Mouse (Mus musculus): ENCODE data around the gene Thrap3. TPM values are rescaled to one million over a fixed set of nuclear protein-coding genes. Genes with fewer than 3 reads are reported as not detected.
"Not testable (repeated sequence)": the region's sequence is repeated elsewhere in the genome, so short reads cannot be mapped to it uniquely, and the experiment has no call there.

Gene Thrap3
- polyA plus RNA-seq, 1 experiment from 2014 or later: 148 TPM

DNA sequence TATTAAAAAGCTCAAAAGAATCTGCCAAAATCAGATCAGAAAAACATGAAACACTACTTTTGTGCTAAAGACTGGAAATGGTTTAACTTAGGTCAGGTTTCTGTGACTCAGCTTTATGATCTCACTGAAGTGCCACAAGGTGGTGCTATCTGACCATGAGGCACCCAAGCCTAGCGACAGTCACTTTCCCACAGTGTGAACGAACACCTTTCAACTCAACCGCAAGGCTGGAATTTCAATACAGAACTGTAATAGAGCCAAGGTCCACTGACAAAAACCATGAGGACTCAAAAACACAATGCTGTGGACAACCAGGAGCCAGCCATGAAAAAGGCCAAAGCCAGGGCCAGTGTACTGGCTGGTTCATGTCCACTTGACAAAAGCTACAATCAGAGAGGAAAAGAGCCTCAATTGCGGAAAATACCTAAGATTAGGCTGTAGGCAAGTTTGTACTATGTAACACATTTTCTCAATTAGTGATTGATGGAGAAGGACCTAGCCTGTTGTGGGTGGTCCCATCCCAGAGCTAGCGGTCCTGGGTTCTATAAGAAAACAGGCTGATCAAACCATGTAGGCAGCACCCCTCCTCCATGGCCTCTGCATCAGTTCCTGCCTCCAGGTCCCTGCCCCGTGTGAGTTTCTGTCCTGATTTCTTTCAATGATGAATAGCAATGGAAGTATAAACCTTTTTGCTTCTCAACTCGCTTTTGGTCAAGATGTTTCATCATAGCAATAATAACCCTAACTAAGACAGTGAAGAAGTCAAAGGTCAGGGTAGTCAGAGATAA lies 21.2 kb downstream of the Thrap3 start:
- H3K4me1 ChIP-seq (ENCODE audit: control insufficient read depth in 2 of 2, insufficient read depth in 2 of 2, low read length in 2 of 2): no peaks in the 10 kb centered on the region
- no peak overlapping the region for H3K4me2 ChIP-seq (ENCODE audit: low read length)
- no peaks in the 10 kb centered on the region for H3K9me3 ChIP-seq (ENCODE audit: control insufficient read depth, low read length)
- peaks cover 89% of the 10 kb centered on the region for H3K36me3 ChIP-seq (ENCODE audit: control insufficient read depth, insufficient read depth, low read length)
- H3K27ac ChIP-seq (replicated peaks in 1 of 2; ENCODE audit: control insufficient read depth in 1 of 2, insufficient read depth in 1 of 2, low read depth in 2 of 2, low read length in 2 of 2): no peak overlapping the region
- H3K9ac ChIP-seq (ENCODE audit: low read length): no peak overlapping the region
- WGBS: 52% methylated on average over 7 of the region's 7 CpGs
- no peak; the same call in 1 of the 2 replicates for ATAC-seq (ENCODE audit: insufficient number of reproducible peaks, insufficient read depth, low FRiP score, low read depth)
- H3K4me3 ChIP-seq (ENCODE audit: control insufficient read depth in 1 of 2, insufficient read depth in 1 of 2, low read depth in 1 of 2, low read length in 2 of 2): no peak overlapping the region
- no peaks in the 10 kb centered on the region for H3K27me3 ChIP-seq (ENCODE audit: control insufficient read depth, insufficient read depth, low read length)

DNA sequence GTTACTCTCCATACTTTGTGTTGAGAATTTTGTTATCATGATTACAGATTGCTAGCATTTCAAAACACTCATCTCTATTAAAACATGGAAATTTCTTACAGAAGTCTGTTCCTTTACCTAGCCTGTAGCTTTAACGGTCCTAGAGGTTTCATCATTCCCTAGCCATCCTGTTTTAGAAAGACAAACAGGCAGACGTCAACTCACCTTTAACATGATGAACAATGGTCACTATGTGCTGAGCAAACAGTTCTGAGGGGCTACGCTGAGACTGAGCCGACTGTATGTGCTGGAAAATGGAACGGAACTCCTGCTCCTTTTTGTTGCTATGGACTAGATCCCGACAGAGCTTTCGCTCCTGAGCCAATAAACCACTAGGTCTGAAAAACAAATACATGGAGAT lies 26.6 kb downstream of the Thrap3 start:
- H3K9ac ChIP-seq (ENCODE audit: low read length): not testable (repeated sequence)
- WGBS: 91% methylated on average over 7 of the region's 7 CpGs

DNA sequence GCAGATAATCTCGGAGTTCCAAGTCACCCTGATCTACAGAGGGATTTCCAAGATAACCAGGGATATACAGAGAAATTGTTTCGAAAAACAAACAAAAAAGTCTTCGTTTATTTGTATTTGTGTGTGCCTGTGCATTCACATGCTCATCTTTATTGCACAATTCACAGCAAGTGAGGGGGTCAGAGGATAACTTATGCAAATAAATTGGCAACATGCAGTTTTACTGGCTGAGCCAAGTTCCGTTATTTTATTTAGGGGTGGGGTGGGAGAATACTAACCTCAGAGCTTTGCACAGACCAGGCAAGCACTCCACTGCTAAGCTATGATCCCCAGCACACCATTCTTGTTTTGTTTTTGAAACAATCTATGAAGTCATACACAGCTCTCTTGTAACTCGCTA lies 28.8 kb downstream of the Thrap3 start:
- Histone ChIP-seq H3K4me3 (ENCODE audit: control insufficient read depth in 1 of 2, insufficient read depth in 1 of 2, low read depth in 1 of 2, low read length in 2 of 2) (no peak overlapping the region), H3K27me3 (ENCODE audit: control insufficient read depth, insufficient read depth, low read length) (no peaks in the 10 kb centered on the region), H3K9me3 (ENCODE audit: control insufficient read depth, low read length) (no peaks in the 10 kb centered on the region), H3K4me1 (ENCODE audit: control insufficient read depth in 2 of 2, insufficient read depth in 2 of 2, low read length in 2 of 2) (no peaks in the 10 kb centered on the region), H3K27ac (replicated peaks in 1 of 2; ENCODE audit: control insufficient read depth in 1 of 2, insufficient read depth in 1 of 2, low read depth in 2 of 2, low read length in 2 of 2) (no peak overlapping the region), H3K9ac (ENCODE audit: low read length) (no peak overlapping the region), H3K36me3 (ENCODE audit: control insufficient read depth, insufficient read depth, low read length) (peaks cover 95% of the 10 kb centered on the region), H3K4me2 (ENCODE audit: low read length) (no peak overlapping the region)
- WGBS: 95% methylated on average over 5 of the region's 5 CpGs
- ATAC-seq (ENCODE audit: insufficient number of reproducible peaks, insufficient read depth, low FRiP score, low read depth): no peak

More for the DNA sequence above, 26.6 kb downstream of the Thrap3 start:
- H3K4me2 ChIP-seq (ENCODE audit: low read length); H3K4me3 ChIP-seq (ENCODE audit: control insufficient read depth in 1 of 2, insufficient read depth in 1 of 2, low read depth in 1 of 2, low read length in 2 of 2); H3K9me3 ChIP-seq (ENCODE audit: control insufficient read depth, low read length); H3K4me1 ChIP-seq (ENCODE audit: control insufficient read depth in 2 of 2, insufficient read depth in 2 of 2, low read length in 2 of 2); ATAC-seq (ENCODE audit: insufficient number of reproducible peaks, insufficient read depth, low FRiP score, low read depth); H3K27ac ChIP-seq (replicated peaks in 1 of 2; ENCODE audit: control insufficient read depth in 1 of 2, insufficient read depth in 1 of 2, low read depth in 2 of 2, low read length in 2 of 2); H3K27me3 ChIP-seq (ENCODE audit: control insufficient read depth, insufficient read depth, low read length): not testable (repeated sequence)
- H3K36me3 ChIP-seq (ENCODE audit: control insufficient read depth, insufficient read depth, low read length): peaks cover 95% of the 10 kb centered on the region

DNA sequence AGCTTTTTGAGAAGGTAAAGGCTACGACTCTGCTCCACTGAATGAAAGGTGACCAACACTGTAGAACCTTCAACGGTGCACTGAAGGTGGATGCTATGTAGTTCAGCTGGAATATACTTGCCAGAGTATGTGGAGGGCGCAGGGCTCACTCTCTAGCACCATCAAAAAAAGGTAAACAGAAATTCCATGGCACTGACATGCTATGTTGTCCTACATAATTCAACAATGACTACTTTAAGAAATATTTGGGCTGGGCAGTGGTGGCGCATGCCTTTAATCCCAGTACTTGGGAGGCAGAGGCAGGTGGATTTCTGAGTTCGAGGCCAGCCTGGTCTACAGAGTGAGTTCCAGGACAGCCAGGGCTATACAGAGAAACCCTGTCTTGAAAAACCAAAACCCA lies 31.8 kb downstream of the Thrap3 start:
- not testable (repeated sequence) for H3K9ac ChIP-seq (ENCODE audit: low read length); ATAC-seq (ENCODE audit: insufficient number of reproducible peaks, insufficient read depth, low FRiP score, low read depth)
- 93% methylated on average over 5 of the region's 5 CpGs for WGBS

DNA sequence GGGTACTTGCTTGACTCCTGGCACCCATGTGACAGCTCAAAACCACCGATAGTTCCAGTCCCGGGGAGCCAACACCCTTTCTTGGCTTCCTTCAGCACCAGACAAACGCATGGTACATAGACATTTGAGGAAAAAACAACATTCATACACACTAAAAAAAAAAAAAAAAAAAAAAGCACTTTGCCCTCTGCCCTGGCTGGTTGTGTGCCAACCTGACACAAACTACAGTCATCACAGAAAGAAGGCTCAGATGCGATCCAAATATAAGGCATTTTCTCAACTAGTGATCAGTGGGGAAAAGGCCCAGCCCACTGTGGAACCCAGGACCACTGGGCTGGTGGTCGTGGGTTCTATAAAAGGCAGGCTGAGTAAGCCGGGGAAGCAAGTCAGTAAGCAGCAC lies 33.7 kb downstream of the Thrap3 start:
- Histone ChIP-seq H3K4me3 (ENCODE audit: control insufficient read depth in 1 of 2, insufficient read depth in 1 of 2, low read depth in 1 of 2, low read length in 2 of 2) (no peak overlapping the region), H3K4me2 (ENCODE audit: low read length) (no peak overlapping the region), H3K9ac (ENCODE audit: low read length) (no peak overlapping the region), H3K36me3 (ENCODE audit: control insufficient read depth, insufficient read depth, low read length) (peaks cover 86% of the 10 kb centered on the region), H3K9me3 (ENCODE audit: control insufficient read depth, low read length) (no peaks in the 10 kb centered on the region), H3K4me1 (ENCODE audit: control insufficient read depth in 2 of 2, insufficient read depth in 2 of 2, low read length in 2 of 2) (peaks cover 3 to 9% of the 10 kb centered on the region in 2 experiments; a peak in 3 of 4 replicates), H3K27me3 (ENCODE audit: control insufficient read depth, insufficient read depth, low read length) (no peaks in the 10 kb centered on the region), H3K27ac (replicated peaks in 1 of 2; ENCODE audit: control insufficient read depth in 1 of 2, insufficient read depth in 1 of 2, low read depth in 2 of 2, low read length in 2 of 2) (no peak overlapping the region)
- ATAC-seq (ENCODE audit: insufficient number of reproducible peaks, insufficient read depth, low FRiP score, low read depth): no peak
- whole genome bisulfite sequencing: 81% methylated on average over 6 of the region's 6 CpGs

More for the DNA sequence above, 31.8 kb downstream of the Thrap3 start:
- H3K36me3 ChIP-seq (ENCODE audit: control insufficient read depth, insufficient read depth, low read length): peaks cover 100% of the 10 kb centered on the region
- not testable (repeated sequence) for H3K9me3 ChIP-seq (ENCODE audit: control insufficient read depth, low read length); H3K4me3 ChIP-seq (ENCODE audit: control insufficient read depth in 1 of 2, insufficient read depth in 1 of 2, low read depth in 1 of 2, low read length in 2 of 2); H3K27ac ChIP-seq (replicated peaks in 1 of 2; ENCODE audit: control insufficient read depth in 1 of 2, insufficient read depth in 1 of 2, low read depth in 2 of 2, low read length in 2 of 2); H3K27me3 ChIP-seq (ENCODE audit: control insufficient read depth, insufficient read depth, low read length); H3K4me2 ChIP-seq (ENCODE audit: low read length); H3K4me1 ChIP-seq (ENCODE audit: control insufficient read depth in 2 of 2, insufficient read depth in 2 of 2, low read length in 2 of 2)

- Histone ChIP-seq H3K36me3 (ENCODE audit: control insufficient read depth, insufficient read depth, low read length) (peaks cover 59% of the 10 kb centered on the region), H3K4me3 (ENCODE audit: control insufficient read depth in 1 of 2, insufficient read depth in 1 of 2, low read depth in 1 of 2, low read length in 2 of 2) (no peak overlapping the region)
Observed at GRCm38 (mm10) chr4:126166084-126166483, 36.5 kb downstream of the Thrap3 start.

DNA sequence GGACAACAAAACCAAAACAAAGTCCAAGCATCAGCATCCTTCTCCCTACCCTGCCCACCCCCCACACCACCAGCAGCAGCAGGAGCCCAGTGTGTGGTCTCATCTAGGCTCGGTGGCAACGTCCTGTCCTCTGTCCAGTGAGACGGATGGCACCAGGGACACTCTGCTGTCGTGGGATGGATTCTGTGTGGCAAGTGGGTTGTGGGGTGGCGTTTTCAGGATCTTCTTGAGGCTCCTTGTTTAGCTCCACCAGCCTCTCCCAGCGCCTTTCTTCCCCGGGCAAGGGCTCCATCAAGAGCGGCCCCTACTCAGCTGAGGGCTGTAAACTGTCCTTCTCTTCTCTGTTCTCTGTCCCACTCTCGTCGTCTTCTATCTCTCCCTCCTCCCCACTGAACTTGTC lies 37.5 kb downstream of the Thrap3 start:
- H3K4me3 ChIP-seq (ENCODE audit: control insufficient read depth in 1 of 2, insufficient read depth in 1 of 2, low read depth in 1 of 2, low read length in 2 of 2); H3K27ac ChIP-seq (replicated peaks in 1 of 2; ENCODE audit: control insufficient read depth in 1 of 2, insufficient read depth in 1 of 2, low read depth in 2 of 2, low read length in 2 of 2); H3K9me3 ChIP-seq (ENCODE audit: control insufficient read depth, low read length); ATAC-seq (ENCODE audit: insufficient number of reproducible peaks, insufficient read depth, low FRiP score, low read depth); H3K27me3 ChIP-seq (ENCODE audit: control insufficient read depth, insufficient read depth, low read length); H3K9ac ChIP-seq (ENCODE audit: low read length); H3K4me2 ChIP-seq (ENCODE audit: low read length): not testable (repeated sequence)
- Histone ChIP-seq H3K36me3 (ENCODE audit: control insufficient read depth, insufficient read depth, low read length) (peaks cover 49% of the 10 kb centered on the region), H3K4me1 (ENCODE audit: control insufficient read depth in 2 of 2, insufficient read depth in 2 of 2, low read length in 2 of 2) (peaks cover 7 to 17% of the 10 kb centered on the region in 2 experiments)
- WGBS: 76% methylated on average over 8 of the region's 10 CpGs

More at GRCm38 (mm10) chr4:126166084-126166483, 36.5 kb downstream of the Thrap3 start:
- WGBS: 51% methylated on average over 3 of the region's 3 CpGs
- Histone ChIP-seq H3K9ac (ENCODE audit: low read length) (0 out of 2 replicates have a peak overlapping the region, but pooled peaks have one; percentile 36), H3K27me3 (ENCODE audit: control insufficient read depth, insufficient read depth, low read length) (no peaks in the 10 kb centered on the region), H3K4me2 (ENCODE audit: low read length) (no peak overlapping the region), H3K9me3 (ENCODE audit: control insufficient read depth, low read length) (no peaks in the 10 kb centered on the region), H3K4me1 (ENCODE audit: control insufficient read depth in 2 of 2, insufficient read depth in 2 of 2, low read length in 2 of 2) (peaks cover 7 to 17% of the 10 kb centered on the region in 2 experiments), H3K27ac (replicated peaks in 1 of 2; ENCODE audit: control insufficient read depth in 1 of 2, insufficient read depth in 1 of 2, low read depth in 2 of 2, low read length in 2 of 2) (peak overlapping the region; percentile 59 to 78)
- no peak for ATAC-seq (ENCODE audit: insufficient number of reproducible peaks, insufficient read depth, low FRiP score, low read depth)
